Comparison of ENCODE assay signal across 9 mouse cellular contexts in genomic region chr10:127285644-127286043, GRCm38 (mm10). TPM values are rescaled to one million over a fixed set of nuclear protein-coding genes. Genes with fewer than 3 reads are reported as not detected.
DNase-seq lines count a peak whose midpoint lies in the region; ATAC-seq lines count a peak whose summit lies in the region.
"Had no signal": no experiment of that assay in that cellular context is flagged by ENCODE, and none has a peak within 500 bp of the region (broad histone marks: within the 10 kb centered on the region; RNA-seq: fewer than 3 reads in every experiment).

No protein-coding gene starts in this region.

- 84% methylated on average over 13 of the region's 13 CpGs for WGBS in heart, embryonic 12.5 days
- 63% methylated on average over 7 of the region's 13 CpGs for WGBS in hindbrain, embryonic 16.5 days

- intact Hi-C loops in heart, postnatal 14 days (cut with DNase I) = loop anchor here (2.0 kb wide), 1 partner anchor 13 kb away; no protein-coding TSS in a partner anchor
- intact Hi-C loops in left cerebral cortex, postnatal 4 days (cut with DNase I) = no loop called here

- H3K4me2 ChIP-seq in heart, embryonic 12.5 days = no peak overlapping the region
- H3K4me2 ChIP-seq in hindbrain, embryonic 16.5 days (ENCODE audit: low read length) = no peak overlapping the region

- no peaks in the 10 kb centered on the region for H3K27me3 ChIP-seq in heart, embryonic 12.5 days (replicated peaks)
- no peaks in the 10 kb centered on the region for H3K27me3 ChIP-seq in hindbrain, embryonic 16.5 days (replicated peaks; ENCODE audit: control insufficient read depth, insufficient read depth, low read length)

- H3K9me3 ChIP-seq in heart, embryonic 12.5 days (replicated peaks) = no peaks in the 10 kb centered on the region
- no peaks in the 10 kb centered on the region for H3K9me3 ChIP-seq in hindbrain, embryonic 16.5 days (ENCODE audit: control insufficient read depth, low read length)

- H3K9ac ChIP-seq in heart, embryonic 12.5 days = peak overlapping the region; percentile 34; the same call in 1 of the 2 replicates
- peak overlapping the region; percentile 27; the same call in 1 of the 2 replicates for H3K9ac ChIP-seq in hindbrain, embryonic 16.5 days (ENCODE audit: low read depth, low read length)

- no peak for ATAC-seq in heart, embryonic 12.5 days (ENCODE audit: insufficient number of reproducible peaks, low FRiP score)
- ATAC-seq in hindbrain, embryonic 16.5 days = no peak

- H3K36me3 ChIP-seq in heart, embryonic 12.5 days = peaks cover 68% of the 10 kb centered on the region
- H3K36me3 ChIP-seq in hindbrain, embryonic 16.5 days (ENCODE audit: control insufficient read depth, insufficient read depth, low read length) = peaks cover 44% of the 10 kb centered on the region

- H3K4me1 ChIP-seq in heart, embryonic 12.5 days (replicated peaks) = peaks cover 42% of the 10 kb centered on the region
- peaks cover 31% of the 10 kb centered on the region for H3K4me1 ChIP-seq in hindbrain, embryonic 16.5 days (ENCODE audit: control insufficient read depth, insufficient read depth, low read depth, low read length)

- H3K27ac ChIP-seq in heart, embryonic 12.5 days (ENCODE audit: poor library complexity, severe bottlenecking) = no peak overlapping the region
- H3K27ac ChIP-seq in hindbrain, embryonic 16.5 days (ENCODE audit: low read depth, low read length) = no peak overlapping the region
- H3K27ac ChIP-seq: layer of hippocampus, adult 2 months had no signal

- H3K4me3 ChIP-seq in heart, embryonic 12.5 days = no peak overlapping the region
- H3K4me3 ChIP-seq in hindbrain, embryonic 16.5 days (ENCODE audit: low read length) = no peak overlapping the region
- H3K4me3 ChIP-seq: layer of hippocampus, adult 2 months had no signal

- DNase-seq in heart, postnatal 14 days = no peak
- DNase-seq in thymus, postnatal 4 days = peak; percentile 20
- no peak for DNase-seq in thymus, postnatal 25 days
- no peak for DNase-seq in left cerebral cortex, postnatal 4 days
- DNase-seq in frontal cortex, postnatal 25 days (ENCODE audit: low spot score in 2 of 2) = no peak
- DNase-seq: gastrocnemius, postnatal 10 days had no signal

RNA-seq across cellular contexts. Expression of gene Mbd6, which starts 3.2 kb away (rescaled TPM):
- 13.6 and 14.6 TPM in 2 replicates for polyA plus RNA-seq in heart, embryonic 12.5 days (2016; fragmentation: Nextera tagmentation; extraction: Ambion mirVana)
- 10 to 100 TPM; 29.9 to 32.0 TPM for total RNA-seq in heart, postnatal 14 days (2021)
- polyA plus RNA-seq in hindbrain, embryonic 16.5 days (2015; fragmentation: Nextera tagmentation; extraction: Ambion mirVana) = 11.2 and 11.5 TPM in 2 replicates
- 10 to 100 TPM; 47.7 to 51.5 TPM for total RNA-seq in left cerebral cortex, postnatal 4 days (2021)

RNA-seq across cellular contexts. Expression of gene Dctn2, which starts 19.5 kb away (rescaled TPM):
- 133 and 136 TPM in 2 replicates for polyA plus RNA-seq in heart, embryonic 12.5 days (2016; fragmentation: Nextera tagmentation; extraction: Ambion mirVana)
- total RNA-seq in heart, postnatal 14 days (2021) = 100 to 1,000 TPM; 146 to 151 TPM
- 355 and 358 TPM in 2 replicates for polyA plus RNA-seq in hindbrain, embryonic 16.5 days (2015; fragmentation: Nextera tagmentation; extraction: Ambion mirVana)
- total RNA-seq in left cerebral cortex, postnatal 4 days (2021) = 100 to 1,000 TPM; 298 to 302 TPM

RNA-seq across cellular contexts. Expression of gene Kif5a, which starts 22.5 kb away (rescaled TPM):
- polyA plus RNA-seq in heart, embryonic 12.5 days (2016; fragmentation: Nextera tagmentation; extraction: Ambion mirVana) = 0.37 and 0.79 TPM in 2 replicates
- under 1 TPM; 0.49 to 0.72 TPM for total RNA-seq in heart, postnatal 14 days (2021)
- 115 and 130 TPM in 2 replicates for polyA plus RNA-seq in hindbrain, embryonic 16.5 days (2015; fragmentation: Nextera tagmentation; extraction: Ambion mirVana)
- total RNA-seq in left cerebral cortex, postnatal 4 days (2021) = 100 to 1,000 TPM; 291 to 312 TPM

RNA-seq across cellular contexts. Expression of gene Mars, which starts 25.9 kb away (rescaled TPM):
- polyA plus RNA-seq in heart, embryonic 12.5 days (2016; fragmentation: Nextera tagmentation; extraction: Ambion mirVana) = 107 and 110 TPM in 2 replicates
- total RNA-seq in heart, postnatal 14 days (2021) = 10 to 100 TPM; 39.2 to 45.9 TPM
- polyA plus RNA-seq in hindbrain, embryonic 16.5 days (2015; fragmentation: Nextera tagmentation; extraction: Ambion mirVana) = 108 and 113 TPM in 2 replicates
- total RNA-seq in left cerebral cortex, postnatal 4 days (2021) = 10 to 100 TPM; 65.3 to 65.5 TPM

RNA-seq across cellular contexts. Expression of gene Arhgap9, which starts 36.1 kb away (rescaled TPM):
- 0.89 and 1.8 TPM in 2 replicates for polyA plus RNA-seq in heart, embryonic 12.5 days (2016; fragmentation: Nextera tagmentation; extraction: Ambion mirVana)
- 1 to 10 TPM; 3.1 to 4.5 TPM for total RNA-seq in heart, postnatal 14 days (2021)
- 0.79 and 0.81 TPM in 2 replicates for polyA plus RNA-seq in hindbrain, embryonic 16.5 days (2015; fragmentation: Nextera tagmentation; extraction: Ambion mirVana)
- total RNA-seq in left cerebral cortex, postnatal 4 days (2021) = 1 to 10 TPM in 1 of 2 experiments, under 1 TPM in 1; 0.56 to 1.1 TPM

Comparison
In these comparisons a context has a peak if more than half of its experiments do, and no peak if none do; other contexts are left out.
1. RNA of gene Kif5a, which starts 22.5 kb away (total RNA-seq): 291 to 312 TPM in left cerebral cortex, postnatal 4 days; 0.49 to 0.72 TPM in heart, postnatal 14 days; every median in the first group is over 100 times any median in the second.